Mouse (Mus musculus) liver, embryonic 14.5 days (tissue): ENCODE results near the gene Oas1a. TPM values are rescaled to one million over a fixed set of nuclear protein-coding genes. Genes with fewer than 3 reads are reported as not detected.
"Not testable (repeated sequence)": the region's sequence is repeated elsewhere in the genome, so short reads cannot be mapped to it uniquely, and the experiment has no call there.

ENCODE experiments used
- ATAC-seq: fragments of 200-750 bp; cut with Nextera tagmentation; 2 replicates; pipeline ENCODE4 v1.8.0; 2017; ENCODE audit warnings: moderate number of reproducible peaks, mild to moderate bottlenecking, moderate library complexity; ENCODE audit not compliant: insufficient read depth
- DNase-seq, 3 experiments: peaks; one replicate each; pipeline ENCODE4 v3.0.0-alpha.2; 2012 to 2013; ENCODE audit warnings: low read depth in 3 of 3, low spot score in 3 of 3
- H3K27ac ChIP-seq: fragments of 300-500 bp; sonication (generic); 2 replicates; pipeline ENCODE4 v1.5.1; 2014; ENCODE audit warnings: moderate library complexity, mild to moderate bottlenecking, control low read depth, inconsistent platforms
- H3K27me3 ChIP-seq: fragments of 300-500 bp; sonication (generic); 2 replicates; pipeline ENCODE4 v1.6.1; 2014; ENCODE audit warnings: mild to moderate bottlenecking, low read length, moderate library complexity; ENCODE audit not compliant: control insufficient read depth, insufficient read depth
- H3K36me3 ChIP-seq: fragments of 300-500 bp; sonication (generic); replicated peaks from 2 replicates; pipeline ENCODE4 v1.6.1; 2014; ENCODE audit warnings: low read depth; ENCODE audit not compliant: control insufficient read depth, insufficient read depth
- H3K4me1 ChIP-seq, 2 experiments: fragments of 200-500 bp in 1 of 2; fragments of 300-500 bp in 1 of 2; sonication (generic) in 1 of 2; replicated peaks; 2 replicates each; pipeline ENCODE4 v1.6.1; 2012 to 2014; ENCODE audit warnings: antibody characterized with exemption in 1 of 2, inconsistent platforms in 1 of 2, low read length in 1 of 2; ENCODE audit not compliant: control insufficient read depth in 2 of 2, insufficient read depth in 2 of 2
- H3K4me2 ChIP-seq: fragments of 300-500 bp; sonication (generic); 2 replicates; pipeline ENCODE4 v1.6.1; 2014; ENCODE audit warnings: low read depth, mild to moderate bottlenecking, control low read depth, moderate library complexity
- H3K4me3 ChIP-seq, 2 experiments: fragments of 200-500 bp in 1 of 2; fragments of 300-500 bp in 1 of 2; sonication (generic) in 1 of 2; 2 replicates each; pipeline ENCODE4 v1.5.1; 2012 to 2014; ENCODE audit warnings: low read depth in 2 of 2, low read length in 2 of 2, mild to moderate bottlenecking in 2 of 2, control low read depth in 1 of 2, inconsistent platforms in 1 of 2, moderate library complexity in 1 of 2; ENCODE audit not compliant: insufficient read depth in 1 of 2
- H3K9ac ChIP-seq: fragments of 300-500 bp; sonication (generic); replicated peaks from 2 replicates; pipeline ENCODE4 v1.6.1; 2014; ENCODE audit warnings: mild to moderate bottlenecking, control low read depth, moderate library complexity
- H3K9me3 ChIP-seq: fragments of 300-500 bp; sonication (generic); 2 replicates; pipeline ENCODE4 v1.6.1; 2016; ENCODE audit warnings: low read length, mixed read lengths; ENCODE audit not compliant: control insufficient read depth
- CTCF ChIP-seq: IDR thresholded peaks from 2 replicates; pipeline ENCODE4 v1.5.1; 2016; ENCODE audit warnings: antibody characterized with exemption, low read depth, control low read depth
- EP300 ChIP-seq: IDR thresholded peaks from 2 replicates; pipeline ENCODE4 v1.6.1; 2016; ENCODE audit warnings: antibody characterized with exemption, low read depth
- WGBS: fragments of 180-500 bp; shearing (Covaris S2); extraction: QIAGEN DNeasy Blood & Tissue Kit; methylation state at CpG from one replicate; pipeline ENCODE4 v1.1.7; 2014; ENCODE audit not compliant: insufficient replicate concordance; 5-methylcytosine and 5-hydroxymethylcytosine counted together
- polyA plus RNA-seq, 2 experiments: library from polyadenylated mRNA; depleted of rRNA in 1 of 2; stranded (reverse) in 1 of 2; unstranded in 1 of 2; fragments of >200 nt; fragmentation: Nextera tagmentation in 1 of 2; extraction: Ambion mirVana in 1 of 2; gene quantifications; 2 replicates each; pipeline versions ENCODE4 v1.2.1 to v1.2.3; 2012 to 2014

Oas1a gene
- polyA plus RNA-seq, 2 experiments = 1.7 to 2.4 TPM

DNA sequence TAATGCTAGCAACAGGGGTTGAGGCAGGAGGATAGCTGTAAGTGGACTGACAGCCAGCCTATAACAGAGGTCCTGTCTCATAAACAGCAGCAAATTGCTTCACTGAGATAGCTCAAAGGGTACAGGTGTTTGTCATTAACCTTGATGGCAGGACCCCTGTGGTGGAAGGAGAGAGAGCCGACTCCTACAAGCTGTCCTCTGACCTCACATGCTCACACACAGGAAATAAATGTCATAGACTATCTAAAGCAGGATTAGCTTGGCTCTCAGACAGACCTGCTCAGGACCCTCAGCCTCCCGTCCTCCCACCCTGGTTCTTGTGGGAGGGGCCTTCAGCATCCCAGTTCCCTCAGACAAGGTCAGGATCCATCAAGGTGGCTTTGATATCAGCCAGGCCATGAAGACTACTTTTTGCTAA, 15.1 kb downstream of the Oas1a start:
- Histone ChIP-seq H3K27me3 (no peaks in the 10 kb centered on the region), H3K4me1 (no peaks in the 10 kb centered on the region), H3K27ac (no peak overlapping the region), H3K9ac (no peak overlapping the region), H3K36me3 (no peaks in the 10 kb centered on the region), H3K9me3 (no peaks in the 10 kb centered on the region), H3K4me2 (no peak overlapping the region), H3K4me3 (no peak overlapping the region)
- DNase-seq (no peak), ATAC-seq (no peak)
- 50% methylated on average over 2 of the region's 2 CpGs for WGBS
- no peak for TF ChIP-seq CTCF
- TF ChIP-seq EP300 = no peak

DNA sequence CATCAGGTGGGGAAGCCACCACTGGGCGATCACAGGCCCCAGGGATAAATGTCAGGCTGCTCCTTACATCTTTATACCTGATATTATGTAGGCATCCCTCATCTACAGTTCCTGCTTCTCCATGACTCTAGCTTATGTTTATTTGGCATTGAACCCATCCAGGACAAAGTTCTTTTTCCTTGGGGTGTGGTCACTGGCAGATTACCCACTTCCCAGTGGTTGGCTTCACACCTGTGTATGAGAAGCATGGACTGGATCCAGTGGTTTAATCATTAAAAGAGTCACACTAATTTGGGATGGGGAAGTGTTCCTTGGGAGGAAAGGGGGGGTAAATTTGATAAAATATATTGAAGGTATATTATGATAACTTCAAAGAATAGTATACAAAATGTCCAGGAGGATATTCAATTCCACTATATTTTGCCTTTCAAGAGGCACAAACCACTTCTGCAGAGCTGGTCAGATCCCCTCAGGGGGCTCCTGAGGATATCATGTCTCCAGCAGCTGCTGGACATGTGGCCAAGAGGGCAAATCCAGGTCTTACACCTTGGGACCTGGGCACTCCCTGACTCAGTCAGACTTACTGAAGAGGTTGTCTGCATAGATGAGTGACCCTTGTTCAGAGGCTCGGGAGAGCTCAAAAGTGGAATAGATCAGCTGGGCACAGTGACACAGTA, 15.6 kb downstream of the Oas1a start:
- not testable (repeated sequence) for H3K36me3 ChIP-seq, ATAC-seq, DNase-seq, H3K4me1 ChIP-seq, H3K27ac ChIP-seq, H3K4me2 ChIP-seq, H3K27me3 ChIP-seq, H3K9me3 ChIP-seq, H3K9ac ChIP-seq, H3K4me3 ChIP-seq
- 40% methylated on average over 2 of the region's 2 CpGs for WGBS

DNA sequence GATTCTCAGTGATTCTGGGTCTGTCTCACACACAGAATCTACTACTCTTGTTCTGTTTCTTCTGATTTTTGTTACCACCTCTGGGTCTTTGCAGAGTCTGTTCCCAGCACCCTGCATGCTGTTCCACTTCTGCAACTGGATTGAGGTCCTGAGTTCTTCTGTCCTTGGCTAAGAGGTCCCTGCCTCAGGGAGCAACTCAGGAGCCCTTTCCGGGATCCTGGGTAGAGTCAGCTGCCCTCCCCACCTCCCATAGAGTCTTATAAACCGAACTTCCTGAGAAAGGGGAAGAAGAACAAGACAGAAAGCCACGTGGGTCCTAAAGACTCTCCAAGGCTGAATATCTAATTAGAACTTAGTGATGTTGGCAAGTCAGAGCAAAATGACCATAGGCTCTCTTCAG, 16.3 kb downstream of the Oas1a start:
- no peak overlapping the region for H3K4me2 ChIP-seq
- H3K4me1 ChIP-seq = no peaks in the 10 kb centered on the region
- no peaks in the 10 kb centered on the region for H3K9me3 ChIP-seq
- TF ChIP-seq EP300 = no peak
- no peak for TF ChIP-seq CTCF
- no peak for DNase-seq
- H3K4me3 ChIP-seq = no peak overlapping the region
- 19% methylated on average over 3 of the region's 3 CpGs for WGBS
- ATAC-seq = no peak
- H3K36me3 ChIP-seq = no peaks in the 10 kb centered on the region
- H3K27ac ChIP-seq = no peak overlapping the region
- no peak overlapping the region for H3K9ac ChIP-seq
- no peaks in the 10 kb centered on the region for H3K27me3 ChIP-seq

DNA sequence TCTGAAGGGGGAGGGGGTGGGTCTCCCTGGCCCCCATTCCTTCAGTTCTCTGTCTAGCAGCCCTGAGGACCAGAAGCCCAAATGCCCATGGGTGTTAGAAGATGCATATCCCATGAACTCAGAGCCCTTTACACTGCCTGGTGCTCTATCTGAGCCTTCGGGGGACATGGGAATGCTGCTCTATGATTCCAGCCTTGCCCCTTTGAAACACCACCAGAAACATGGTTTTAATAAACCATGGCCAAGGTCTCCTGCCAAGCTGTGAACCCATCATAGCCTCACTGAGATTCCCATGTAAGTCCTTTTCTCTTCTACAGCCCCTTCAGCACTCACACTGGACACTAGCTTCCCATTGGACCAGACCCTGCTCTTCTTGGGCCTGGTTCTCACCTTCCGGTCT, 17.3 kb downstream of the Oas1a start:
- no peak for ATAC-seq
- no peaks in the 10 kb centered on the region for H3K27me3 ChIP-seq
- no peak overlapping the region for H3K27ac ChIP-seq
- no peak overlapping the region for H3K4me3 ChIP-seq
- no peak overlapping the region for H3K9ac ChIP-seq
- DNase-seq = no peak
- no peaks in the 10 kb centered on the region for H3K9me3 ChIP-seq
- TF ChIP-seq EP300 (no peak), CTCF (no peak)
- WGBS = 67% methylated on average over 2 of the region's 2 CpGs
- no peak overlapping the region for H3K4me2 ChIP-seq
- no peaks in the 10 kb centered on the region for H3K36me3 ChIP-seq
- no peaks in the 10 kb centered on the region for H3K4me1 ChIP-seq

DNA sequence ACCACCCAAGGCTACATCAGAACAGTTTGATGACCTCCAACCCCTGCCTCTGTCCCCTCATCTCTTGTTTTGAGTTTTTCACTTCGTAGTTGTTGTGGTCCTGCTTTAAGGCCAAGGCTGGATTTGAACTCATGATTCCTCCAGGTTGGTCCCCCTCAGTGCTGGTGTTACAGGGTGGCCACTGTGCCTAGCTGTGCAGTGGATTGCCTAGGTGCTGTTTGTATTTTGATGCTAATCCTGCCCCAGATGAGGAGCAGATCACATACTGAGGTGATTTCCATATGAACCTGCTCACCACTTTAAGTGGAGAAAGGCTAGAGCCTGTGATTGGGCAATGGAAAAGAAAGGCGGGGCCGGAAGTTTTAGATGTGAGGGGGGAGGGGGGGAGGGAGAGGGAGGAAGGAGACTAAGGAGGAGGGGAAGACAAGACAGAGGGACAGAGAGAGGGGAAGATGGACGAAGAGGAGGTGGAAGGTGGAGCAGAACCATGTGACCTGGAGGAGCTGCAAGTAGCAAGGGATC, 19.0 kb downstream of the Oas1a start:
- not testable (repeated sequence) for DNase-seq, H3K4me2 ChIP-seq, H3K9me3 ChIP-seq, H3K9ac ChIP-seq, H3K27ac ChIP-seq, H3K27me3 ChIP-seq, ATAC-seq, H3K36me3 ChIP-seq, H3K4me1 ChIP-seq, H3K4me3 ChIP-seq
- WGBS = 26% methylated on average over 4 of the region's 4 CpGs
